Mouse (Mus musculus) testis, postnatal 10 days (tissue): ENCODE data around the gene Gm17727.
"Not testable (repeated sequence)": the region's sequence is repeated elsewhere in the genome, so short reads cannot be mapped to it uniquely, and the experiment has no call there.

ENCODE experiments used
- DNase-seq: peaks from one replicate; pipeline ENCODE4 v3.0.0; 2021; ENCODE audit warnings: low spot score

Gene Gm17727

DNA sequence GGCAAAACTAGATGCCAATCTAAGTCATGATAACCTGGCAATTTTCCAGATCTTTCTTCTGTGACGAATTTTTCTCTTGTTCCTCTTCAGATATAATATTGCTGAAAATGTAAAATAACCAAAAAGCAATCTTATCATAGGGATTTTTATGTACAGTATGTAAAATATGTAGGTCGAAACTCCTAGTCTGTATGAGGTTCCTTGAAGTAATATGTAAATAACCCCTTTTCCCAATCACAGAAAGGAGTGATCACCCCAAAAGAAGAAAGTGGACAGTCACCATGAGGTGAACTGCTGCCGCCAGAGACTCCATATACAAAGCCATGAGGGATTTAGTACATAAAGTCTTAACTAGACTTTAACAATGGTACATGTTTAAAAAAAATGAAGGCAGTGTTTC lies at the start of gene Gm17727:
Gene Gm17727 (minus strand): TSS at position 101 of the 400 bp plus-strand sequence.
- no peak for DNase-seq

DNA sequence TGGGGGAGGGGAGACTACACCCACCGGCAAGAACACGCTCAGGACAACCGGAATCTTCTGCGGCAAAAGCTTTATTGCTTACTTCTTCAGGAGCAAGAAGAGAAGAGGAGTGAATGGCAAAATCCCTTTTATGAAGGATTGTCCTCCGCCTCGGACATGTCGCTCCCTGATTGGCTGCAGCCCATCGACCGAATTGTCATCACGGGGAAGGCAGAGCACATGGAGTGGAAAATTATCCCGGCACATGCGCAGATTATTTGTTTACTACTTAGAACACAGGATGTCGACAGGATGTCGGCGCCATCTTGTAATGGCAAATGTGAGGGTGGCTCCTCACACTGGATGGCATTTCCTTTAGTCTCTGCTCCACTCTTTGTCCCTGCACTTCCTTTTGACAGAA lies 40.0 kb upstream of the Gm17727 start:
- DNase-seq = not testable (repeated sequence)

DNA sequence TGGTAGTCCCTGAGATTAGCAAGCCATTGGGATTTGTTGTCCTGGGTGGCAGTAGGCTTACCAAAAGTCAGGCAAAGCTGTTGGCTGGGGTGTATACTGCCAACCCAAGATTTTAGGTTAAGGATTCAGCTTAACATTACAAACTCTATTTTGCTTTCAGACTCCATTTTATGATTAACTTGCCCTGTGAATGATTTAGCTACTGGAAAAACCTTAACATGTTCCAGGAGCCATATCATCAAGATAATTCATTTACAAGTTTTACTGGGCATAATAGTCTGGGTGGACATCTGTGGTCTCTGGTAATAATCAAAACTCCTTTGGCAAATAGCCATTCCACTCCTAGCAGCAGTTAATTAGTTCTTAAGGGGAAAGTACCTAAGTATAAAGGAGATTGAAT lies 20.2 kb upstream of the Gm17727 start:
- no peak for DNase-seq

DNA sequence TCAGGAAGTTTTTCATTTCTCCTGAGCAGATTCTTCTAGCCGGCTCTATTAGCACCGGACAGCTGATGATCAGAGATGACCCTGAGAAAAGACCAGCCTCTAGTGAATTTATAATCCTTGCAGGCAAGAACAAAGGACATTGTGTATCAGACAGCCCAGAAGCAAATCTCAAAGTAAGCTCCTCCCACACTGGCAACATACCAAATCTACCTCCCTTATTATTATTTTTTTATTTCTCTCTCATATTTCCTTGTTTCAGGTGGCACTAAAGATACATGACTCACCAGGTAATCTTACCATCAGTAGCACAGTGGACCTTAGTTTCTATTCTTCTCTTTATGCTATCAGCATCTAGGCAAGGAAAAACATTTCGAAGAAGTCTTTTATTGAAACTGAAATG lies 12.1 kb upstream of the Gm17727 start, which contains the start of the genes Gm27235 and D730048I06Rik:
Gene Gm27235 (minus strand): TSS at position 101 of the 400 bp plus-strand sequence.
Gene D730048I06Rik (minus strand): TSS at position 112 of the 400 bp plus-strand sequence.
- DNase-seq = peak; percentile 50

DNA sequence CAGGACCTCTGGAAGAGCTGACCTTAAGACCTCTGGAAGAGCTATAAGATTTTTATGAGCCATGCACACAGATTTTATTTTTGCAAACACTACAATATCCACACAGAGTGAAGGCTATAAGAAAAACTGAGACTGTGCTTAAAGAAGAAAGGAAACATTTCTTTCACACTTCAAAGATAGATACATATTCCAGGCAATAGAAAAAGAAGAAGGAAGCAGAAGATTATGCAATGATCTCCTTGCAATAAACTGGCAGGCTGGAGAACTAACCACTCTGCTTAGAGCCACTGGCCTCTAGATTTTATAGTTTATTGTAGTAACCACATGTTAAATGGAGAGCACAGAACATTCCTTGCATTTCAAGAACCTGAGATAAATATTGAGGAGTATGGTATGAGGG lies 21.1 kb downstream of the Gm17727 start:
- no peak for DNase-seq

DNA sequence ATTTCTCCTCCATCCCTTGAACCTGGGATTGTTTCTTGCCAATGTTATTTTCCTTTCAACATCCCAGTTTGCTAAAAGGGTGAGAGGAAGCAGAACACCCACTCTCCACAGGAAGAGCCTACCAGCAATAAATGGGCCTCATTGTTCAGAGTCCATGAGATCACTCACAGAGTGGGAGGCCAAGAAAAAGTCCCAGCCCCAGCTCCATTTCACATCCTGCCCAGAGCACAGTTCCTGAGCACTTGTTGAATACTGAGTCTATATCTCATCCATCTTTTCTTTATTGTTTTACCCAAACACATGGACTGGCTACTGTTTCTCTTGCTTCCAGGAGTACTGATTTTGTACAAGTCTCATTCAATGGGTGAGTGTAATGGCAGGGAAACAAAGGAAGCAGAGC lies 37.2 kb downstream of the Gm17727 start, which contains the start of gene Gm17677:
Gene Gm17677 (plus strand): TSS at position 301 of the 400 bp plus-strand sequence.
- DNase-seq = no peak
